Mouse (Mus musculus) embryonic facial prominence, embryonic 11.5 days (tissue): ENCODE data around the gene Cyp8b1. TPM values are rescaled to one million over a fixed set of nuclear protein-coding genes. Genes with fewer than 3 reads are reported as not detected.

Source experiments
- ATAC-seq: fragments of 200-750 bp; cut with Nextera tagmentation; replicated peaks from 2 replicates; pipeline ENCODE4 v1.8.0; 2017; ENCODE audit warnings: low read depth; ENCODE audit not compliant: insufficient number of reproducible peaks, low FRiP score, low TSS enrichment
- DNase-seq: peaks from one replicate; pipeline ENCODE4 v3.0.0-alpha.2; 2015; ENCODE audit warnings: low spot score
- H3K27ac ChIP-seq: fragments of 300-500 bp; sonication (generic); replicated peaks from 2 replicates; pipeline ENCODE4 v1.5.1; 2014; ENCODE audit warnings: mild to moderate bottlenecking, low read depth, low read length, control low read depth
- H3K27me3 ChIP-seq: fragments of 300-500 bp; sonication (generic); 2 replicates; pipeline ENCODE4 v1.6.1; 2014; ENCODE audit warnings: mild to moderate bottlenecking, low read length, moderate library complexity, mixed read lengths; ENCODE audit not compliant: control insufficient read depth, insufficient read depth
- H3K36me3 ChIP-seq: fragments of 300-500 bp; sonication (generic); replicated peaks from 2 replicates; pipeline ENCODE4 v1.6.1; 2014; ENCODE audit warnings: low read depth, mild to moderate bottlenecking, low read length, moderate library complexity, mixed read lengths; ENCODE audit not compliant: control insufficient read depth, insufficient read depth
- H3K4me1 ChIP-seq: fragments of 300-500 bp; sonication (generic); 2 replicates; pipeline ENCODE4 v1.6.1; 2014; ENCODE audit warnings: low read length, mixed read lengths; ENCODE audit not compliant: control insufficient read depth, insufficient read depth
- H3K4me2 ChIP-seq: fragments of 300-500 bp; sonication (generic); 2 replicates; pipeline ENCODE4 v1.6.1; 2014; ENCODE audit warnings: low read depth, mild to moderate bottlenecking, control low read depth, low read length, moderate library complexity
- H3K4me3 ChIP-seq: fragments of 300-500 bp; sonication (generic); 2 replicates; pipeline ENCODE4 v1.5.1; 2014; ENCODE audit warnings: low read depth, low read length, control low read depth
- H3K9ac ChIP-seq: fragments of 300-500 bp; sonication (generic); replicated peaks from 2 replicates; pipeline ENCODE4 v1.6.1; 2014; ENCODE audit warnings: mild to moderate bottlenecking, control low read depth, low read length
- H3K9me3 ChIP-seq: fragments of 300-500 bp; sonication (generic); replicated peaks from 2 replicates; pipeline ENCODE4 v1.6.1; 2016; ENCODE audit warnings: mild to moderate bottlenecking, low read length, inconsistent platforms, mixed read lengths; ENCODE audit not compliant: control insufficient read depth
- WGBS: fragments of 180-500 bp; shearing (Covaris S2); extraction: QIAGEN DNeasy Blood & Tissue Kit; methylation state at CpG from one replicate; pipeline ENCODE4 v1.1.7; 2014; 5-methylcytosine and 5-hydroxymethylcytosine counted together
- polyA plus RNA-seq: library from polyadenylated mRNA; unstranded; fragments of >200 nt; fragmentation: Nextera tagmentation; extraction: Ambion mirVana; gene quantifications from 2 replicates; pipeline ENCODE4 v1.2.1, GENCODE M21; 2014

Gene Cyp8b1
- polyA plus RNA-seq, 1 experiment from 2014 or later, result not detected

DNA sequence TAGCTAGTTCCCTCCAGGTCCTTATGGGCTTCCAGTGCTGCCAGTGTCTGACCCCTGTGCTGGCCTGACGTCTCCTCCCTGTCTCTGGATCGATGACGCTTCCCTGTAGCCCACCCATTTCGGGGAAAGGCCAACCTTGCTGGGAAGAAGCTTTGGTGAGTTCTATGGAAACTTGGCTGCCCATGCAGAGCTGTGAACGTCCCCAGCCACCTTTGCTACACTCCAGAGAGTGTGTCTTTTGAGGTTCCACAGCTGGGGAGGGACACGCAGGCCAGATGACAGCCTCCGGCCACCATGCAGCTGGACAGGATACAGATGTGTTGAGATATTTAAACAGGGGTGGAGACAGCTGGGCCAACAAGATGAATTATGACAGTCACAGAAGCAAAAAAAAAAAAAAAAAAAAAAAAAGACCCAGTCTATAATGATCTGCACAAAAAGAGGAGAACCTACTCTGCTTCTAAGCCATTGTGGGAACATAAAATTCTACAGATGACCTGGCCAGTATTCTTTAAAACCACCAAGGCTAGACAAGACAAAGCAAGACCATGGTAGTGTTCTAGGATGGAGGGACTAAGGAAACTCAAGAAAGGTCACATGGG, 20.6 kb downstream of the Cyp8b1 start:
- H3K27me3 ChIP-seq, result no peaks in the 10 kb centered on the region
- H3K4me2 ChIP-seq, result no peak overlapping the region
- no peaks in the 10 kb centered on the region for H3K36me3 ChIP-seq
- no peak for ATAC-seq
- H3K9ac ChIP-seq, result no peak overlapping the region
- no peak for DNase-seq
- no peaks in the 10 kb centered on the region for H3K4me1 ChIP-seq
- no peak overlapping the region for H3K27ac ChIP-seq
- H3K9me3 ChIP-seq, result no peaks in the 10 kb centered on the region
- H3K4me3 ChIP-seq, result no peak overlapping the region
- WGBS, result 78% methylated on average over 7 of the region's 7 CpGs

DNA sequence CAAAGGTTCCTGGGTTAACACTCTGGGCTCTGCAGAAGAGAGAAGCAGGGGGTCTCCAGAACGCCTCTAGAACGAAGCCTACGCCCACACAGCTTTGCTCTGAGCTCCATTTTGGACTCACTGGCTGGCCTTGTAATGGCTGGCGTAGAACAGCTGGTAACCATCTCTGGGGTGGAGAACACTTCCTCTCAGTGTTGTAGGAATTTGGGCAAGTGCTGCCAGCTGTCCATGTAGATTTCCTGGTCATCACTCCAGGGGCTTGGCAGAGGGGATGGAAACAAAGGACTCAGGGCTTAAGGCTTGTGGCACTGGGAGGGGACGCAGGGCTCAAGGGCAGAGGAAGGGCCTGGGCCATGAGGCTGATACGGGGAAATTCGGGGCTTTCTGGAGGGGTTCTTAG, 21.7 kb downstream of the Cyp8b1 start:
- Histone ChIP-seq H3K9me3 (no peaks in the 10 kb centered on the region), H3K4me2 (no peak overlapping the region), H3K36me3 (no peaks in the 10 kb centered on the region), H3K4me3 (no peak overlapping the region), H3K9ac (no peak overlapping the region), H3K27ac (no peak overlapping the region), H3K27me3 (no peaks in the 10 kb centered on the region), H3K4me1 (no peaks in the 10 kb centered on the region)
- WGBS, result 71% methylated on average over 7 of the region's 7 CpGs
- ATAC-seq (no peak), DNase-seq (no peak)

DNA sequence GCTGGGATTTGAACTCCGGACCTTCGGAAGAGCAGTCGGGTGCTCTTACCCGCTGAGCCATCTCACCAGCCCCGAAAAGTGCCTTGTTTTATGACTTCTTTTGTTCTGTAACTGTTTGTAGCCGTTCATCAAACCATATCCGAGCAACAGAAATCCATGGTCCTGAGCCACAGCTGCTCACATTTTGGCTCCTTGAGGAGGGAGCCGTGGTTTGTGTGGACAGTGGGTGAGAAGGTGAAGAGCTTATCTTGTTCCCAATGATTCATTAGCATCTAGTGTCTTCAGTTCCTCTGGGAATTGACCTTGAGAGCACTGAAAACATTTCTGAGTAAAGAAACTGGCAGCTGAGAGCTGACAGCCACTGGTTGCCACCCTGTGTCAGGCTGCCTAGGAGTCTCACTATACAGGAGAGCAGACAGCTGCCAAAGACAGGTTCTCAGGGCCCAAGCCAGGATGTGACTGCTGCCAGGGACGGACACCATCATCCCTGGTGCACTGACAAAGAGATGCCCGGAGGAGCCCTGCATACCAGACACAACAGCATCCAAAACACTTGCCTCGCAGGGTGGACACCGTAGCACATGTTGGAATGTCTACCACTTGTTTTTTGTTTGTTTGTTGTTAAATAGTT, 23.9 kb downstream of the Cyp8b1 start:
- ATAC-seq (no peak), DNase-seq (no peak)
- no peak overlapping the region for H3K4me3 ChIP-seq
- no peak overlapping the region for H3K27ac ChIP-seq
- no peaks in the 10 kb centered on the region for H3K27me3 ChIP-seq
- H3K4me1 ChIP-seq, result no peaks in the 10 kb centered on the region
- no peaks in the 10 kb centered on the region for H3K36me3 ChIP-seq
- H3K9me3 ChIP-seq, result no peaks in the 10 kb centered on the region
- no peak overlapping the region for H3K9ac ChIP-seq
- 89% methylated on average over 12 of the region's 12 CpGs for WGBS
- no peak overlapping the region for H3K4me2 ChIP-seq

DNA sequence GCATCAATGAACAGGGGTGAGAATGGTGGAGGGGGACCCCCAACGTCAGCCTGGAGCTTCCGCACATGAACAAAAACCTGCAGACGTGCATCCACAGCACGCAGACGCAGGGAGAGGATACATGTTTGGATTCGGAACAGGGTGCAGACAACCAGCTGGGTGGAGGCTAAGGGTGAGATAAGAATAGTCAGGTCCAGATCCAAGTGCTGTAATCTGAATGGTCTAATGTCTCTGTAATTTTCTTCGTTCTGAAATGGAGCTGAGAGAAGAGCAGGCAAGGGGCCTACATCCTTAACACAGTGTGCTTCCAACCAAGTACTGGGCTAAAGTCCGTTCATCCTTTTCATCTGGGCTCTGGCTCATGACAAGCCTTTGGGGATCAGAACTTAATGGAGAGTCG, 24.8 kb downstream of the Cyp8b1 start:
- Histone ChIP-seq H3K4me1 (no peaks in the 10 kb centered on the region), H3K9ac (no peak overlapping the region), H3K36me3 (no peaks in the 10 kb centered on the region), H3K4me2 (no peak overlapping the region), H3K4me3 (no peak overlapping the region), H3K27me3 (no peaks in the 10 kb centered on the region), H3K9me3 (no peaks in the 10 kb centered on the region), H3K27ac (no peak overlapping the region)
- ATAC-seq (no peak), DNase-seq (no peak)
- WGBS, result 83% methylated on average over 9 of the region's 9 CpGs

DNA sequence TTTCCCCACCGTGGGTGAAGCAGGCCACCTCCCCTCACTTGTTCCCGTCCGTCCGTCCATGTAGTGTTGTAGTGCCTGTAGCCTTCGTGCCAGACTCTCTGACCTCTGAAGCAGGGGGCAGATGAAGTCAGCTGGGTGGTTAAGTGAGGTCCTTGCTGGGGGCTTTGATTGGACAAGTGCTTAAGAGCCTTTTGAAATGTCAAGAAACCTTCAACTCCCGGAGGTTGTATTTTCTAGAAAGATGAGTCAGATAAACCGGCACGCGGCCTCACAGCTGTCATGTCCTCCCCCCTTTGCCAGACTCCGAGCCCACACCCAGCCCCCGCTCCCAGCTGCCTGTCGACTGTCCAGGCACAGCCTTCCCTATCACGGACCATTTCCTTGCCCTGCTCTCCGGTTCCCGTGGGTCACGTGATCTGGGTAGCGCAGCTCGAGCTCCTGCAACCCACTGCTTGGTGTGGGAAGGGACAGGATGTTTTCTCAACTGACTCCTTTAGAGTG, 25.6 kb downstream of the Cyp8b1 start:
- Histone ChIP-seq H3K36me3 (no peaks in the 10 kb centered on the region), H3K4me3 (no peak overlapping the region), H3K27ac (no peak overlapping the region), H3K27me3 (no peaks in the 10 kb centered on the region), H3K4me1 (no peaks in the 10 kb centered on the region), H3K4me2 (no peak overlapping the region), H3K9me3 (no peaks in the 10 kb centered on the region), H3K9ac (no peak overlapping the region)
- DNase-seq (peak; percentile 38), ATAC-seq (0 out of 2 replicates have a peak, but pooled peaks have one; percentile 75)
- WGBS, result 30% methylated on average over 18 of the region's 18 CpGs

DNA sequence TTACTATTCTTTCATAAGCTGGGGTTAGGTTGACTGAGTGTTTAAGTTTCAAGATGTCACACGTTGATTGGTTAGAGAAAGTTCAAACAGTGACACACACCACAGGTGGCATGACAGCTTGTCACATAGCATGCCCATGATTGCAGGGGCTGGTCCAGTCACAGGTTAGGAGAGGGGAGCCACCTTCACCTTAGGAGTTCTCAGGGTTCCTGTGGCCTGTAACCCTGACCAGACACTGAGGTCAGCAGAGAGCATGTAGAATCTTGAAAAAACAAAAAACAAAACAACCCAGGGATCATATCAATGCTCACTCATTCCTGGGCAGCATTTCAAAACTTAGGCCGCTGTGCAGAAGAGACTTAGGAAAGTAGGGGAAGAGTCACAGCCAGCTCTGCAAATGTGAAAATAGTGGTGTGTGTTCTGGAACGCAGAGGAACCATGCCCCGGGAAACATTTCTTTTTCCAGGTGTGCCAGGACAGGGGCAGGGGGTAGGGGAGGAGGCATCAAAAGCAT, 26.1 kb downstream of the Cyp8b1 start:
- H3K9me3 ChIP-seq, result no peaks in the 10 kb centered on the region
- H3K4me3 ChIP-seq, result no peak overlapping the region
- H3K4me1 ChIP-seq, result no peaks in the 10 kb centered on the region
- 69% methylated on average over 4 of the region's 4 CpGs for WGBS
- no peaks in the 10 kb centered on the region for H3K36me3 ChIP-seq
- no peak for ATAC-seq
- no peak overlapping the region for H3K4me2 ChIP-seq
- no peak overlapping the region for H3K27ac ChIP-seq
- no peak overlapping the region for H3K9ac ChIP-seq
- no peak for DNase-seq
- no peaks in the 10 kb centered on the region for H3K27me3 ChIP-seq

DNA sequence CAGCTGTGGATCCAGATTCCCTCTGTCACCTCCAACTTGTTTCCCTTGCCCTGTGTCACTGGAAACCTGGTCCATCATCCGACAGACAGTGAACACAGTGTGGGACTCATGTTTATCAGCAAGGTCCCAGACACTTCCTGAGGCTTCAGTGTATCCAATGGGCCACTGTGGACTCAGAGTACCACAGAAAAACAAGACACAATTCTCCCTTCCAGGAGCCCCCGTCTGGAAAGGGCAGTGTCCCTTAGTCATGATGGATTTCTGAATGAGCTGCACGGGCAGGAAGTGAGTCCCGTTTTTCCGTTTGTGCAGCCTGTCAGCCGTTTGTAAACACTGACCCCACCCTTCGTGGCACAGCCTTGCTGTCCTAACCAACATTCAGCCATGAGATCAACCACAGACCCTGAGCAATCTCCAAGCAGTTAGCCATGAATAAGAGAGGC, 34.1 kb downstream of the Cyp8b1 start:
- ATAC-seq (no peak), DNase-seq (no peak)
- Histone ChIP-seq H3K36me3 (no peaks in the 10 kb centered on the region), H3K27me3 (no peaks in the 10 kb centered on the region; the same call in 1 of the 2 replicates), H3K4me3 (no peak overlapping the region), H3K9ac (no peak overlapping the region), H3K27ac (no peak overlapping the region), H3K4me2 (no peak overlapping the region), H3K9me3 (no peaks in the 10 kb centered on the region), H3K4me1 (no peaks in the 10 kb centered on the region)
- WGBS, result 58% methylated on average over 7 of the region's 7 CpGs

DNA sequence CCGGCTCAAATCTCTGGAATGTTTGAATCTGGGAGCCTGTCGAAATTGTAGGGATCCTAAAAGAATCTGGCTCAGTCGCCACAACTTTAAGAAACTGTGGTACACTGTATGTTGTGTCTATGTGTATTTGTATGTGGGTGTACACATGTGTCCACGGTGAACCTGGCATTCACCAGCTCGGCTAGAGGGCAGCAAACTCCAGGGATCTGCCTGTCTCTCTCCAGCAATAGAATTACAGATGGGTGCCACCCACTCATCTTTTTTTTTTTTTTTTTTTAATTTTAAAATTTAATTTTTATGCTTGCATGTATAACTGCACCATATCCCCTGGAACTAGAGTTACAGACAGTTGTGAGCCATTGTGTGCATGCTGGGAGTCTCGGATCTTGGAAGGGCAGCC, 34.8 kb downstream of the Cyp8b1 start:
- H3K9ac ChIP-seq, result no peak overlapping the region
- no peaks in the 10 kb centered on the region for H3K4me1 ChIP-seq
- H3K4me2 ChIP-seq, result no peak overlapping the region
- no peaks in the 10 kb centered on the region for H3K9me3 ChIP-seq
- no peak for DNase-seq
- no peak for ATAC-seq
- H3K27ac ChIP-seq, result no peak overlapping the region
- H3K27me3 ChIP-seq, result no peaks in the 10 kb centered on the region; the same call in 1 of the 2 replicates
- no peak overlapping the region for H3K4me3 ChIP-seq
- H3K36me3 ChIP-seq, result no peaks in the 10 kb centered on the region
- 73% methylated on average over 6 of the region's 6 CpGs for WGBS
